Mouse (Mus musculus) G1E (cell line): ENCODE measurements at regions not wholly inside any gene's neighbourhood (a gene's known extent, or its start where the extent isn't known, plus 50 kb on each side); places are given as distances from the start of the nearest gene placed in this dataset.

Experiments
- CTCF ChIP-seq: IDR thresholded peaks from 2 replicates; pipeline ENCODE4 v1.5.1; 2012; ENCODE audit warnings: low read depth, low read length, inconsistent platforms, mixed read lengths
- GATA1 ChIP-seq: IDR thresholded peaks from 2 replicates; pipeline ENCODE4 v1.6.1; 2012; ENCODE audit warnings: borderline replicate concordance, low read length, inconsistent platforms, mixed read lengths
- POLR2AphosphoS5 ChIP-seq: IDR thresholded peaks from 2 replicates; pipeline ENCODE4 v1.6.1; 2012; ENCODE audit warnings: low read depth, low read length, inconsistent platforms; ENCODE audit not compliant: insufficient replicate concordance

- TF ChIP-seq GATA1 (no peak), CTCF (no peak), POLR2AphosphoS5 (no peak)
Measured at GRCm38 (mm10) chr14:25295688-25296350, 163.2 kb upstream of the Zmiz1 start.
